Mouse (Mus musculus) forebrain, embryonic 12.5 days (tissue): ENCODE data around the gene Hmga2. TPM values are rescaled to one million over a fixed set of nuclear protein-coding genes. Genes with fewer than 3 reads are reported as not detected.

ENCODE experiments used
- ATAC-seq: fragments of 200-750 bp; cut with Nextera tagmentation; 2 replicates; pipeline ENCODE4 v1.8.0; 2017; ENCODE audit warnings: moderate TSS enrichment; ENCODE audit not compliant: low FRiP score
- H3K27ac ChIP-seq: fragments of 300-500 bp; sonication (generic); 2 replicates; pipeline ENCODE4 v1.5.1; 2016; ENCODE audit warnings: mild to moderate bottlenecking
- H3K27me3 ChIP-seq: fragments of 300-500 bp; sonication (generic); 2 replicates; pipeline ENCODE4 v1.6.1; 2016; ENCODE audit warnings: mild to moderate bottlenecking
- H3K36me3 ChIP-seq: fragments of 300-500 bp; sonication (generic); replicated peaks from 2 replicates; pipeline ENCODE4 v1.6.1; 2016; ENCODE audit warnings: mild to moderate bottlenecking
- H3K4me1 ChIP-seq: fragments of 300-500 bp; sonication (generic); 2 replicates; pipeline ENCODE4 v1.6.1; 2016
- H3K4me2 ChIP-seq: fragments of 300-500 bp; sonication (generic); 2 replicates; pipeline ENCODE4 v1.6.1; 2016; ENCODE audit warnings: mild to moderate bottlenecking, moderate library complexity
- H3K4me3 ChIP-seq: fragments of 300-500 bp; sonication (generic); replicated peaks from 2 replicates; pipeline ENCODE4 v1.5.1; 2016; ENCODE audit warnings: mild to moderate bottlenecking
- H3K9ac ChIP-seq: fragments of 300-500 bp; sonication (generic); 2 replicates; pipeline ENCODE4 v1.6.1; 2016; ENCODE audit warnings: mild to moderate bottlenecking
- H3K9me3 ChIP-seq: fragments of 300-500 bp; sonication (generic); 2 replicates; pipeline ENCODE4 v1.6.1; 2016
- WGBS: fragments of 180-500 bp; shearing (Covaris S2); methylation state at CpG from one replicate; pipeline ENCODE4 v1.1.7; 2016; 5-methylcytosine and 5-hydroxymethylcytosine counted together
- microRNA counts: library from miRNA; unstranded; fragments of <30 nt; microRNA quantifications from one replicate; lab custom pipeline; 2017
- microRNA-seq: library from miRNA; unstranded; fragments of <30 nt; microRNA quantifications from one replicate; pipeline ENCODE4, GENCODE M21; 2017
- polyA plus RNA-seq: library from polyadenylated mRNA; unstranded; fragments of >200 nt; fragmentation: Nextera tagmentation; extraction: Ambion mirVana; gene quantifications from 2 replicates; pipeline ENCODE4 v1.2.1, GENCODE M21; 2016

The Hmga2 gene
- polyA plus RNA-seq, 1 experiment from 2014 or later, result 48.9 TPM

DNA sequence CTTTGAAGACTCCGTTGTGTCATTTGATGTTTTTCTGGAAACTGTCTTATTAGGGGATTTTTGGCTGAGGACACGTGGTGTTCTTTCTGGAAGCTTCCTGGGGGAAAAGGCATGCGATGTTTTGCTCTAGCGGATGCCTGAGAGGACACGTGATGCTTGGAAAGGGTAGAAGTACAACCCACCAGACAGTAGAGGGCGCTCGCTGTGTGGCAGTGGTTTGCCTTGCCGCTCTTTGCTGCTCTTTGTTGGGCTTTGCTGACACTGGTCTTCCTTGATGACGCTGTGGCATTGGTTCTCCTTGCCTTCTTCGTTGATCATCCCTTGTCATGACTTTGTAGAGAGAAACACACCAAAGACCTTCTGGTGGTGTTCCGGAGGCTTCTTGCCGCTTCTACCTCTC lies 156.7 kb downstream of the Hmga2 start:
- no peak overlapping the region for H3K27ac ChIP-seq
- H3K36me3 ChIP-seq, result no peaks in the 10 kb centered on the region
- H3K4me2 ChIP-seq, result no peak overlapping the region
- no peak for ATAC-seq
- no peak overlapping the region for H3K4me3 ChIP-seq
- H3K27me3 ChIP-seq, result no peaks in the 10 kb centered on the region
- 91% methylated on average over 12 of the region's 12 CpGs for WGBS
- no peak overlapping the region for H3K9ac ChIP-seq
- H3K9me3 ChIP-seq, result no peaks in the 10 kb centered on the region
- no peaks in the 10 kb centered on the region for H3K4me1 ChIP-seq

MicroRNAs within 50 kb of the gene (microRNA counts, 519-probe panel; counts per million panel counts)
- microRNA mmu-miR-763 (lab: Ali Mortazavi, UCI), result not detected

Small RNAs within 50 kb of the gene (microRNA-seq; reads per million reads assigned to microRNA genes)
- gene Mir763, result not detected

Other genes starting within 250 kb of the Hmga2 start
- gene Llph, start 249.4 kb downstream of the Hmga2 start, polyA plus RNA-seq, result 53.2 and 56.4 TPM in 2 replicates